28 mouse cellular contexts compared by ENCODE assay signal in the genomic region with DNA sequence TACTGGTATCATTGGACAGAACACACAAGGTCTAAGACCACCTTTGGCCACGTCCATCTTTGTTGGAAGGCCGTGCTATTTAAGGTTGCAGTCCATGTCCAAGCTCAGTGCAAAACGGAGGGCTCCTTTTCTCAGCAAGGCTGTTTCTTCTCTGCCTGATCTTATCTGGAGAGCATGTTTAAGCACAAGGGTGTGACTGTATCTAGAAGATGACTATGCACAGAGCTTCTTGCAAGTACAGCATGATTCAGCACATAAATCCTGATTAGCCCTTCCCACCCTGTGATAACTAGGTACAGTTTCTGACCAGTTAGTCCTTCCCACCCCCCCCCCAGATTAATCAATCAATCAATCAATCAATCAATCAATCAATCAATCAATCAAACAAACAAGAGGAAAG. TPM values are rescaled to one million over a fixed set of nuclear protein-coding genes. Genes with fewer than 3 reads are reported as not detected.
DNase-seq lines count a peak whose midpoint lies in the region; ATAC-seq and TF ChIP-seq lines count a peak whose summit lies in the region.
"Had no signal": no experiment of that assay in that cellular context is flagged by ENCODE, and none has a peak within 500 bp of the region (broad histone marks: within the 10 kb centered on the region; RNA-seq: fewer than 3 reads in every experiment).

No protein-coding gene starts in this region.

- ATAC-seq in heart, embryonic 13.5 days (ENCODE audit: extremely low read depth, insufficient number of reproducible peaks, low FRiP score, low TSS enrichment), result peak; percentile 42; the same call in 1 of the 2 replicates
- peak; percentile 89 for ATAC-seq in liver, embryonic 12.5 days
- ATAC-seq in stomach, postnatal 0 days (ENCODE audit: low FRiP score, low TSS enrichment), result 0 out of 2 replicates have a peak, but pooled peaks have one; percentile 60
- ATAC-seq: forebrain, postnatal 0 days; midbrain, embryonic 15.5 days; Patski had no signal

- no peak for TF ChIP-seq CTCF in heart, adult 2 months (IDR thresholded peaks at IDR 0.05)
- no peak for TF ChIP-seq CTCF in stomach, postnatal 0 days (IDR thresholded peaks at IDR 0.05; ENCODE audit: low read depth)

- no peak for DNase-seq in heart, adult 2 months
- peak; percentile 26 for DNase-seq in c-Kit-positive CD71-positive TER-119-positive erythroid progenitor cells, embryonic 14.5 days (ENCODE audit: low spot score)
- no peak for DNase-seq in stomach, postnatal 0 days (ENCODE audit: low spot score)
- no peak for DNase-seq in embryonic facial prominence, embryonic 10.5 days (ENCODE audit: low spot score)
- no peak for DNase-seq in urinary bladder, postnatal 10 days (ENCODE audit: low spot score)
- no peak for DNase-seq in gastrocnemius, postnatal 4 days (ENCODE audit: low spot score in 2 of 2)
- DNase-seq: adrenal gland, adult 8-10 months; B cell, adult 2 months; cerebellum, adult 18-20 months; cerebellum, postnatal 36 days; forebrain, postnatal 0 days; heart, postnatal 4 days; kidney, adult 2 months; kidney, postnatal 14 days; left cerebral cortex, postnatal 4 days; lung, postnatal 10 days; thymus, adult 2 months had no signal

- 61% methylated on average over 3 of the region's 3 CpGs for WGBS in heart, embryonic 13.5 days
- 82% methylated on average over 3 of the region's 3 CpGs for WGBS in heart, adult 2 months
- WGBS in liver, embryonic 12.5 days (ENCODE audit: insufficient replicate concordance), result 63% methylated on average over 3 of the region's 3 CpGs
- WGBS in stomach, postnatal 0 days, result 69% methylated on average over 3 of the region's 3 CpGs
- 85% methylated on average over 3 of the region's 3 CpGs for WGBS in embryonic facial prominence, embryonic 10.5 days

- no peak overlapping the region for H3K27ac ChIP-seq in heart, embryonic 13.5 days (replicated peaks)
- H3K27ac ChIP-seq in heart, adult 2 months, result no peak overlapping the region
- H3K27ac ChIP-seq in liver, embryonic 12.5 days, result no peak overlapping the region
- no peak overlapping the region for H3K27ac ChIP-seq in stomach, postnatal 0 days (replicated peaks)
- no peak overlapping the region for H3K27ac ChIP-seq in embryonic facial prominence, embryonic 10.5 days (replicated peaks)
- H3K27ac ChIP-seq: forebrain, embryonic 10.5 days; heart, embryonic 10.5 days; hindbrain, embryonic 15.5 days; left cerebral cortex, adult 2 months; midbrain, embryonic 15.5 days; stomach, embryonic 15.5 days had no signal

- H3K4me1 ChIP-seq in heart, embryonic 13.5 days, result peaks cover 12% of the 10 kb centered on the region
- no peaks in the 10 kb centered on the region for H3K4me1 ChIP-seq in heart, adult 2 months (ENCODE audit: control insufficient read depth, insufficient read depth, low read length)
- H3K4me1 ChIP-seq in liver, embryonic 12.5 days, result peaks cover 16% of the 10 kb centered on the region
- no peaks in the 10 kb centered on the region for H3K4me1 ChIP-seq in stomach, postnatal 0 days (replicated peaks; ENCODE audit: control insufficient read depth, insufficient read depth)
- H3K4me1 ChIP-seq in embryonic facial prominence, embryonic 10.5 days, result peaks cover 15% of the 10 kb centered on the region
- H3K4me1 ChIP-seq: hindbrain, embryonic 15.5 days; midbrain, embryonic 15.5 days; stomach, embryonic 15.5 days had no signal

- H3K4me3 ChIP-seq in heart, embryonic 13.5 days, result no peak overlapping the region
- no peak overlapping the region for H3K4me3 ChIP-seq in heart, adult 2 months
- no peak overlapping the region for H3K4me3 ChIP-seq in liver, embryonic 12.5 days
- no peak overlapping the region for H3K4me3 ChIP-seq in stomach, postnatal 0 days (ENCODE audit: low read depth, low read length)
- H3K4me3 ChIP-seq in embryonic facial prominence, embryonic 10.5 days, result no peak overlapping the region
- H3K4me3 ChIP-seq: forebrain, embryonic 10.5 days; heart, embryonic 10.5 days; hindbrain, embryonic 15.5 days; left cerebral cortex, adult 2 months; midbrain, embryonic 15.5 days; myocyte; stomach, embryonic 15.5 days had no signal

- TF ChIP-seq POLR2A in heart, adult 2 months (IDR thresholded peaks at IDR 0.05; ENCODE audit: insufficient read depth, low read depth, low read length), result no peak

- no peaks in the 10 kb centered on the region for H3K9me3 ChIP-seq in heart, embryonic 13.5 days
- H3K9me3 ChIP-seq in liver, embryonic 12.5 days (replicated peaks), result no peaks in the 10 kb centered on the region
- no peaks in the 10 kb centered on the region for H3K9me3 ChIP-seq in stomach, postnatal 0 days (ENCODE audit: control insufficient read depth, low read length)
- H3K9me3 ChIP-seq in embryonic facial prominence, embryonic 10.5 days, result no peaks in the 10 kb centered on the region
- H3K9me3 ChIP-seq: forebrain, embryonic 10.5 days; heart, embryonic 10.5 days; hindbrain, embryonic 15.5 days; midbrain, embryonic 15.5 days; stomach, embryonic 15.5 days had no signal

- TF ChIP-seq EP300 in heart, adult 2 months (IDR thresholded peaks at IDR 0.05; ENCODE audit: insufficient read depth, low read depth, low read length), result no peak
- TF ChIP-seq EP300 in stomach, postnatal 0 days (optimal IDR thresholded peaks at IDR 0.05), result no peak

- no peak overlapping the region for H3K9ac ChIP-seq in heart, embryonic 13.5 days
- H3K9ac ChIP-seq in heart, adult 2 months (ENCODE audit: low read depth, low read length), result no peak overlapping the region
- no peak overlapping the region for H3K9ac ChIP-seq in liver, embryonic 12.5 days
- no peak overlapping the region for H3K9ac ChIP-seq in stomach, postnatal 0 days (ENCODE audit: low read length)
- H3K9ac ChIP-seq: forebrain, postnatal 0 days; hindbrain, embryonic 15.5 days; midbrain, embryonic 15.5 days; stomach, embryonic 15.5 days had no signal

- H3K27me3 ChIP-seq in heart, embryonic 13.5 days (replicated peaks), result no peaks in the 10 kb centered on the region
- H3K27me3 ChIP-seq in heart, adult 2 months (ENCODE audit: control insufficient read depth, insufficient read depth, low read length), result no peaks in the 10 kb centered on the region
- H3K27me3 ChIP-seq in liver, embryonic 12.5 days (replicated peaks), result no peaks in the 10 kb centered on the region
- H3K27me3 ChIP-seq in stomach, postnatal 0 days (ENCODE audit: control insufficient read depth, insufficient read depth, low read length), result no peaks in the 10 kb centered on the region
- no peaks in the 10 kb centered on the region for H3K27me3 ChIP-seq in embryonic facial prominence, embryonic 10.5 days (replicated peaks; ENCODE audit: low read depth, poor library complexity, severe bottlenecking)
- H3K27me3 ChIP-seq: hindbrain, embryonic 15.5 days; midbrain, embryonic 15.5 days; Patski; stomach, embryonic 15.5 days had no signal

- H3K79me2 ChIP-seq in heart, adult 2 months (replicated peaks; ENCODE audit: control insufficient read depth, insufficient read depth, low read length), result no peaks in the 10 kb centered on the region

- intact Hi-C loops in heart, adult 2 months (cut with DNase I), result no loop called here

- no peak overlapping the region for H3K4me2 ChIP-seq in heart, embryonic 13.5 days
- peak overlapping the region; percentile 15 for H3K4me2 ChIP-seq in liver, embryonic 12.5 days
- H3K4me2 ChIP-seq in stomach, postnatal 0 days (replicated peaks; ENCODE audit: low read depth), result no peak overlapping the region
- H3K4me2 ChIP-seq: hindbrain, embryonic 15.5 days; midbrain, embryonic 15.5 days; stomach, embryonic 15.5 days had no signal

- H3K36me3 ChIP-seq in heart, embryonic 13.5 days, result no peaks in the 10 kb centered on the region
- H3K36me3 ChIP-seq in heart, adult 2 months (ENCODE audit: control insufficient read depth, insufficient read depth, low read length), result no peaks in the 10 kb centered on the region
- H3K36me3 ChIP-seq in liver, embryonic 12.5 days, result no peaks in the 10 kb centered on the region
- H3K36me3 ChIP-seq in stomach, postnatal 0 days (ENCODE audit: control insufficient read depth, insufficient read depth, low read length), result no peaks in the 10 kb centered on the region
- H3K36me3 ChIP-seq in embryonic facial prominence, embryonic 10.5 days (replicated peaks), result no peaks in the 10 kb centered on the region
- H3K36me3 ChIP-seq: forebrain, embryonic 10.5 days; heart, embryonic 10.5 days; hindbrain, embryonic 15.5 days; midbrain, embryonic 15.5 days; stomach, embryonic 15.5 days had no signal

RNA-seq across cellular contexts. Expression of gene Ddc, which starts 25.4 kb away (rescaled TPM):
- 64.6 and 78.2 TPM in 2 replicates for polyA plus RNA-seq in heart, embryonic 13.5 days (2015; fragmentation: Nextera tagmentation; extraction: Ambion mirVana)
- 1 to 10 TPM in 1 of 2 experiments, under 1 TPM in 1; 0.91 to 1.3 TPM for total RNA-seq in heart, adult 2 months (2021)
- 2.3 and 4.4 TPM in 2 replicates for polyA plus RNA-seq in heart, adult 2 months (2012; rRNA removed)
- polyA plus RNA-seq in liver, embryonic 12.5 days (2016; fragmentation: Nextera tagmentation; extraction: Ambion mirVana), result 9.3 and 10.4 TPM in 2 replicates
- 24.0 and 24.1 TPM in 2 replicates for polyA plus RNA-seq in stomach, postnatal 0 days (2015; fragmentation: Nextera tagmentation; extraction: Ambion mirVana)
- polyA plus RNA-seq in embryonic facial prominence, embryonic 10.5 days (2016; fragmentation: Nextera tagmentation; extraction: Ambion mirVana), result 6.9 and 8.8 TPM in 2 replicates
- total RNA-seq in gastrocnemius, postnatal 4 days (2021), result 10 to 100 TPM; 60.0 to 67.4 TPM
- total RNA-seq: megakaryocyte progenitor cell, adult 5-6 weeks had no signal
